Mouse (Mus musculus) CH12.LX (cell line): Measurements from ENCODE around the gene Rab3d. TPM values are rescaled to one million over a fixed set of nuclear protein-coding genes. Genes with fewer than 3 reads are reported as not detected.
A peak's percentile ranks its signal among the peaks of the same experiment; 100 is the strongest.

ENCODE experiments used
- DNase-seq: peaks from one replicate; pipeline ENCODE4 v3.0.0-alpha.2; 2013; ENCODE audit errors: extremely low read depth
- H3K27ac ChIP-seq: 2 replicates; pipeline ENCODE4 v1.5.1; 2012; ENCODE audit warnings: low read depth, mild to moderate bottlenecking, control low read depth, moderate library complexity; ENCODE audit not compliant: insufficient read depth
- H3K27me3 ChIP-seq: replicated peaks from 2 replicates; pipeline ENCODE3; 2012; ENCODE audit warnings: inconsistent platforms
- H3K36me3 ChIP-seq, 2 experiments: replicated peaks in 1 of 2; 2 replicates each; pipeline versions ENCODE3 to v1.6.1; 2012; ENCODE audit warnings: inconsistent platforms in 1 of 2, low read length in 1 of 2, mild to moderate bottlenecking in 1 of 2, mixed read lengths in 1 of 2, moderate library complexity in 1 of 2; ENCODE audit not compliant: control insufficient read depth in 1 of 2, insufficient read depth in 1 of 2
- H3K4me1 ChIP-seq, 2 experiments: 2 replicates each; pipeline ENCODE4 v1.6.1; 2012; ENCODE audit warnings: inconsistent platforms in 1 of 2, moderate library complexity in 1 of 2; ENCODE audit not compliant: insufficient read depth in 2 of 2, control insufficient read depth in 1 of 2
- H3K4me2 ChIP-seq: 2 replicates; pipeline ENCODE4 v1.6.1; 2012; ENCODE audit warnings: low read depth, mild to moderate bottlenecking, control low read depth; ENCODE audit not compliant: poor library complexity, insufficient read depth, severe bottlenecking
- H3K4me3 ChIP-seq, 3 experiments: fragments of 150-350 bp in 1 of 3; sonication (generic) in 1 of 3; replicated peaks in 1 of 3; 2 replicates each; pipeline versions ENCODE3 to v1.5.1; 2011 to 2012; ENCODE audit warnings: low read depth in 2 of 3, low read length in 2 of 3, mild to moderate bottlenecking in 2 of 3, moderate library complexity in 2 of 3, control low read depth in 1 of 3, improper control_type of control experiment in 1 of 3, inconsistent platforms in 1 of 3, mixed read lengths in 1 of 3; ENCODE audit not compliant: poor library complexity in 1 of 3
- H3K79me2 ChIP-seq: replicated peaks from 2 replicates; pipeline ENCODE4 v1.6.1; 2012; ENCODE audit warnings: mild to moderate bottlenecking, moderate library complexity; ENCODE audit not compliant: control insufficient read depth, poor library complexity, insufficient read depth, severe bottlenecking; ENCODE audit errors: extremely low read depth
- H3K9ac ChIP-seq: 2 replicates; pipeline ENCODE4 v1.6.1; 2012; ENCODE audit warnings: low read depth, mild to moderate bottlenecking, control low read depth, moderate library complexity; ENCODE audit not compliant: insufficient read depth
- H3K9me3 ChIP-seq: replicated peaks from 2 replicates; pipeline ENCODE3; 2012; ENCODE audit warnings: low read length, inconsistent platforms, mixed read lengths
- BHLHE40 ChIP-seq: IDR thresholded peaks from 2 replicates; pipeline ENCODE4 v1.6.1; 2011; ENCODE audit warnings: mild to moderate bottlenecking, low read depth, low read length, improper control_type of control experiment
- CTCF ChIP-seq, 2 experiments: IDR thresholded peaks in 1 of 2; conservative IDR thresholded peaks in 1 of 2; 2 replicates each; pipeline ENCODE4 v1.5.1; 2011 to 2012; ENCODE audit warnings: low read depth in 2 of 2, low read length in 2 of 2, improper control_type of control experiment in 1 of 2, inconsistent platforms in 1 of 2, mild to moderate bottlenecking in 1 of 2, moderate library complexity in 1 of 2
- ELF1 ChIP-seq: IDR thresholded peaks from 2 replicates; pipeline ENCODE4 v1.6.1; 2014; ENCODE audit warnings: low read depth, mild to moderate bottlenecking, inconsistent platforms, low read length, improper control_type of control experiment
- ETS1 ChIP-seq: conservative IDR thresholded peaks from 2 replicates; pipeline ENCODE4 v1.6.1; 2012; ENCODE audit warnings: low read depth, mild to moderate bottlenecking, inconsistent platforms, low read length, improper control_type of control experiment, moderate library complexity
- IRF4 ChIP-seq: IDR thresholded peaks from 2 replicates; pipeline ENCODE4 v1.6.1; 2014; ENCODE audit warnings: low read depth, mild to moderate bottlenecking, inconsistent platforms, low read length, improper control_type of control experiment
- MEF2A ChIP-seq: IDR thresholded peaks from 2 replicates; pipeline ENCODE4 v1.6.1; 2014; ENCODE audit warnings: low read depth, mild to moderate bottlenecking, inconsistent platforms, low read length, improper control_type of control experiment, borderline replicate concordance
- MXI1 ChIP-seq: IDR thresholded peaks from 2 replicates; pipeline ENCODE4 v1.6.1; 2011; ENCODE audit warnings: mild to moderate bottlenecking, low read depth, low read length, improper control_type of control experiment
- MYC ChIP-seq: IDR thresholded peaks from 2 replicates; pipeline ENCODE4 v1.6.1; 2011; ENCODE audit warnings: low read depth, mild to moderate bottlenecking, improper control_type of control experiment, low read length
- NRF1 ChIP-seq: IDR thresholded peaks from 2 replicates; pipeline ENCODE4 v1.6.1; 2014; ENCODE audit warnings: low read depth, mild to moderate bottlenecking, inconsistent platforms, low read length, improper control_type of control experiment, moderate library complexity
- PAX5 ChIP-seq: IDR thresholded peaks from 2 replicates; pipeline ENCODE4 v1.6.1; 2012; ENCODE audit warnings: low read length, inconsistent platforms, mixed read lengths
- SIN3A ChIP-seq: IDR thresholded peaks from 2 replicates; pipeline ENCODE4 v1.6.1; 2012; ENCODE audit warnings: low read length, improper control_type of control experiment, inconsistent platforms
- SMC3 ChIP-seq: IDR thresholded peaks from 2 replicates; pipeline ENCODE4 v1.6.1; 2011; ENCODE audit warnings: low read depth, low read length, improper control_type of control experiment
- TCF12 ChIP-seq: IDR thresholded peaks from 2 replicates; pipeline ENCODE4 v1.6.1; 2014; ENCODE audit warnings: low read depth, mild to moderate bottlenecking, inconsistent platforms, low read length, improper control_type of control experiment
- UBTF ChIP-seq: IDR thresholded peaks from 2 replicates; pipeline ENCODE4 v1.6.1; 2012; ENCODE audit warnings: low read depth, mild to moderate bottlenecking, inconsistent platforms, low read length, improper control_type of control experiment, moderate library complexity
- USF2 ChIP-seq: conservative IDR thresholded peaks from 2 replicates; pipeline ENCODE4 v1.6.1; 2011; ENCODE audit warnings: low read depth, low read length, improper control_type of control experiment
- ZNF384 ChIP-seq: IDR thresholded peaks from 2 replicates; pipeline ENCODE4 v1.6.1; 2012; ENCODE audit warnings: low read depth, low read length, improper control_type of control experiment, inconsistent platforms
- dilution Hi-C: fragments of 300-500 bp; cut with MboI; formaldehyde crosslinking; loops from 2 replicates; pipeline ENCODE4 v1.14.3; 2020; ENCODE audit warnings: low sequenced_read_pairs; ENCODE audit not compliant: extremely low pct_unique_long_range_greater_than_20kb, extremely low pct_ligation_motif_present
- in situ Hi-C: fragments of 300-500 bp; cut with MboI; formaldehyde crosslinking; loops from 3 replicates; pipeline ENCODE4 v1.14.3; 2019; ENCODE audit warnings: low sequenced_read_pairs, low pct_ligation_motif_present, low pct_unique_long_range_greater_than_20kb, mixed read lengths
- polyA plus RNA-seq: library from polyadenylated mRNA; unstranded; fragments of >175 nt; gene quantifications from 2 replicates; pipeline ENCODE4 v1.2.1, GENCODE M21; 2012; ENCODE audit warnings: low read depth; ENCODE audit not compliant: insufficient read length
- total RNA-seq, 2 experiments: library from RNA; depleted of rRNA; stranded (reverse); fragments of 300-350 nt in 1 of 2; fragments of >200 nt in 1 of 2; gene quantifications; 2 replicates each; pipeline ENCODE4 v1.2.3; 2012 to 2014

Rab3d gene
- total and polyA plus RNA-seq, 3 experiments: 0.90 to 3.7 (median 0.91) TPM

DNA sequence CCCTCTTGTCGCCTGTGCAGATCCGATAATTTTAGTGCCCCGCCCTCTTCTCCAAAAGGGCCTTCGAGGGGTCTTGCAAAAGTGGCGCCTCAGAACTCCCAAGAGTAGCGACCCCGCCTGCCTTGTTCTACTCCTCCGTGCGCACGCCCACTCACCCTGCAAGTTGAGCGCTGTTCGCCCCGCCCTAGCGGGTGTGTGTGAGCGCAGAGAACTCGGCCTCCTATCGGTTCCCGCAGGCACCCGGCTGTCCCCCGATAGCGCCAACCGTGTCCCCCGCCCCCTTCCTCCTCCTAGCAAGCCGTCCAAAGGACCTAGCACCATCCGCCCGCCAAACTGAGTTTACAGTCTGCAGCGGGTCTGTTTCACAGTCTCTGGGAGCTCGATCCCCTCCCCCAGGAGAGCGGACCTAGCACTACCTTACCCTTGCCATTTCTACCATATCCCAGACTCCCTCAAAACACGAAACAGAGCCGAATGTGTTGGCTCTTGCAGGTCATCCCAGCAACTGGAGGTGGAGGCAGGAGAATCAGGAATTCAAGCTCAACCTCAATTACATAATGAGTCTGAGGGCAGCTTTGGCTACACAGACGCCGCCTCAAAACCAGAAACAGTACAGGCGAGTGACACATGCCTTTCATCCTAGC lies 44.5 kb upstream of the Rab3d start:
- Histone ChIP-seq H3K4me3 (peak overlapping the region in 2 of 3 experiments; percentile 15 to 51), H3K27me3 (peaks cover 51% of the 10 kb centered on the region), H3K9ac (peak overlapping the region; percentile 22; the same call in 1 of the 2 replicates), H3K36me3 (peaks cover 2 to 3% of the 10 kb centered on the region in 2 experiments), H3K79me2 (no peaks in the 10 kb centered on the region), H3K4me1 (peaks cover 7 to 11% of the 10 kb centered on the region in 2 experiments; a peak in 3 of 4 replicates), H3K4me2 (peak overlapping the region; percentile 85), H3K27ac (no peak overlapping the region), H3K9me3 (no peaks in the 10 kb centered on the region)
- no peak for DNase-seq
- dilution Hi-C loops: no loop called here
- in situ Hi-C loops: loop anchor here (5.0 kb wide), 1 partner anchor 40 kb away; the partner anchor contains the start of genes Ccdc151 and Prkcsh
- no peak for TF ChIP-seq BHLHE40
- peak in 1 of 2 experiments; percentile 9; a peak in 1 of 4 replicates for TF ChIP-seq CTCF (conservative IDR thresholded peaks at IDR 0.05 in 1 of 2, IDR thresholded peaks at IDR 0.05 in 1 of 2; ENCODE audit: low read depth in 2 of 2, low read length in 2 of 2)
- no peak for TF ChIP-seq ETS1
- peak; percentile 64 for TF ChIP-seq NRF1
- no peak for TF ChIP-seq PAX5
- TF ChIP-seq MEF2A: no peak
- no peak for TF ChIP-seq MYC
- TF ChIP-seq UBTF: no peak

DNA sequence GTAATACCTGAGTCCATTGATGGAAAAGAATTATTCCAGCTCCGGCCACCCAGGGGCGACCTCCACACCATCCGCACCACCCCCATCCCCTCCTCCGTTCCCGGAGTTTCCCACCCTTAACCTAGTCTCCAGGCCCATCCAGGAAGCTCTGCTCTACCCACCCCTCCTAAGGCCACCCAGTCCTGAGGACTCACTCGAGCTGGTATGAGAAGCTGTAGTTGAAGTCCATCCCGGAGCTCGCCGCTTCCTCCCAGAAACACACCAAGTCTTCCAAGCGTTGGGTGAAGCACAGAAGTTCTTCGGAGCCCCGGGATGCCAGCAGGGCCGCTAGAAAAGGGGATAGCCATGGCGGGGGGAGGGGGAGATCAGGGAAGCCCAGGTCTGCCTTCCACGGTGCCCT lies 44.0 kb upstream of the Rab3d start:
- peak overlapping the region; percentile 85 for H3K4me2 ChIP-seq
- H3K79me2 ChIP-seq: no peaks in the 10 kb centered on the region
- peaks cover 7 to 11% of the 10 kb centered on the region in 2 experiments; a peak in 3 of 4 replicates for H3K4me1 ChIP-seq
- H3K27ac ChIP-seq: no peak overlapping the region
- dilution Hi-C loops: no loop called here
- peak overlapping the region; percentile 22; the same call in 1 of the 2 replicates for H3K9ac ChIP-seq
- DNase-seq: no peak
- peaks cover 47% of the 10 kb centered on the region for H3K27me3 ChIP-seq
- peak overlapping the region in 2 of 3 experiments; percentile 15 to 51 for H3K4me3 ChIP-seq
- peaks cover 3% of the 10 kb centered on the region in 2 experiments for H3K36me3 ChIP-seq
- in situ Hi-C loops: loop anchor here (5.0 kb wide), 1 partner anchor 40 kb away; the partner anchor contains the start of genes Ccdc151 and Prkcsh
- no peak for TF ChIP-seq NRF1
- no peak for TF ChIP-seq ZNF384
- no peak for TF ChIP-seq IRF4
- TF ChIP-seq ELF1: no peak
- no peak for TF ChIP-seq TCF12
- no peak for TF ChIP-seq SMC3
- no peak for TF ChIP-seq SIN3A
- no peak for TF ChIP-seq MXI1
- TF ChIP-seq USF2: no peak
- no peaks in the 10 kb centered on the region for H3K9me3 ChIP-seq
